8 mouse cellular contexts compared by ENCODE assay signal in the genomic region with DNA sequence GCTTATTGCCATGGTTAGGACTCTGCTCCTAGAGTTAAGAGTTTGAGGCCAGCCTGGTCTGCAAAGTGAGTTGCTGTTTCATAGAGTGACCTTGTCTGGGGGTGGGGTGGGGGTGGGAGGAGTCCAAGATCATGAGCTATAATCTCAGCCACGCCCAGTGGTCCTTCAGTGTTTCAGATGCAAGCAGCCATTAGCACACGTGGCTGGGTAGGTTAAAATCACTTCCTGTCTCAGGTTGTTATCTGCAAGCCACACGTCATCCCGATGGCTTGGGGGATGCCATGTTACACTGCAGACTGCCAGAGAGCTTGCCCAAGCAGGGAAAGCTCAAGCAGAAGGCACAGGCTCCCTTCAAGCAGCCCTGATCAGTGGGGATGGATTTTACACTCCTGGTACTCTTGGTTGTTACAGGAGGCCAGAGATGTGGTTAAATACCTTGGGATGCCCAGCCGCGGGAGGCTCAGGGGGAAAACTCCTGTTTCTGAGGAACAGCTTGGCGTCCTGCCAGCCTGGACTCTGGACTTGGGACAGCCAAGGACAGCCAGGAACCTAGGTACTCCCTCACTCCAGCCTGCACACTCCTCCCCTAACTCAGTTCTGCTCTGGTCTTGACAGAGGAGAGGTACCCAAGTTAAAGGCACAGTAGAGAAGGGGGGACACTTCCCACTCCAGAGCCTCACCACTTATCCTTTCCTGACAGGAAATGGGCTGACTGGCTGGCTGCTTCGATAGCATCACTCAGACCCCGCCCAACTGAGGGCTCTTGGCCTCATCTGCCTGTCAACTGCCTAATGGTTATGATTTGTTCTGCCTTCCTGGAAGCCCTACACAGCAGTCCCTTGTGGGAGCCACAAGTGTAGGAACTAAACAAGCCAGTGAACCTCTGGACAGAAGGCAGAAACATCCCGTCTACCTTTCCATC. TPM values are rescaled to one million over a fixed set of nuclear protein-coding genes. Genes with fewer than 3 reads are reported as not detected.
DNase-seq lines count a peak whose midpoint lies in the region; ATAC-seq and TF ChIP-seq lines count a peak whose summit lies in the region.

No protein-coding gene starts in this region.

- ATAC-seq in CD4-positive, CD25-positive, alpha-beta regulatory T cell, adult 4 months: peak; percentile 69
- peak; percentile 40 to 58 for ATAC-seq in hematopoietic stem cell, adult 5-6 weeks (replicated peaks in 1 of 2; ENCODE audit: insufficient read depth in 1 of 2, low FRiP score in 2 of 2, low TSS enrichment in 1 of 2, low read depth in 1 of 2, poor library complexity in 2 of 2, severe bottlenecking in 2 of 2)
- 0 out of 2 replicates have a peak, but pooled peaks have one; percentile 15 for ATAC-seq in liver, postnatal 0 days
- ATAC-seq in hindbrain, embryonic 14.5 days (ENCODE audit: low FRiP score): no peak

- no peak overlapping the region for H3K4me3 ChIP-seq in liver, postnatal 0 days (ENCODE audit: low read depth, low read length)
- no peak overlapping the region for H3K4me3 ChIP-seq in left cerebral cortex, adult 2 months
- no peak overlapping the region for H3K4me3 ChIP-seq in hindbrain, embryonic 14.5 days (replicated peaks; ENCODE audit: low read length)

- no peak overlapping the region for H3K4me2 ChIP-seq in liver, postnatal 0 days (ENCODE audit: low read depth, low read length)
- no peak overlapping the region for H3K4me2 ChIP-seq in hindbrain, embryonic 14.5 days (replicated peaks)

- no peak for TF ChIP-seq CTCF in liver, postnatal 0 days (IDR thresholded peaks at IDR 0.05; ENCODE audit: low read depth)
- TF ChIP-seq CTCF in left cerebral cortex, adult 2 months (IDR thresholded peaks at IDR 0.05): no peak

- H3K9me3 ChIP-seq in liver, postnatal 0 days (ENCODE audit: low read length): no peaks in the 10 kb centered on the region
- no peaks in the 10 kb centered on the region for H3K9me3 ChIP-seq in hindbrain, embryonic 14.5 days (ENCODE audit: control insufficient read depth, low read length)

- 0 out of 2 replicates have a peak, but pooled peaks cover 3% of the 10 kb centered on the region for H3K27me3 ChIP-seq in liver, postnatal 0 days (ENCODE audit: insufficient read depth, low read length)
- no peaks in the 10 kb centered on the region for H3K27me3 ChIP-seq in hindbrain, embryonic 14.5 days (ENCODE audit: control insufficient read depth, insufficient read depth, low read length)

- WGBS in liver, postnatal 0 days (ENCODE audit: insufficient replicate concordance): 13% methylated on average over 10 of the region's 10 CpGs
- 59% methylated on average over 10 of the region's 10 CpGs for WGBS in hindbrain, embryonic 14.5 days

- peaks cover 46% of the 10 kb centered on the region for H3K4me1 ChIP-seq in liver, postnatal 0 days (ENCODE audit: insufficient read depth)
- peaks cover 11% of the 10 kb centered on the region; the same call in 1 of the 2 replicates for H3K4me1 ChIP-seq in hindbrain, embryonic 14.5 days (replicated peaks; ENCODE audit: control insufficient read depth, insufficient read depth, low read length)

- no peak overlapping the region for H3K9ac ChIP-seq in liver, postnatal 0 days (replicated peaks)
- H3K9ac ChIP-seq in hindbrain, embryonic 14.5 days: no peak overlapping the region

- no peak for TF ChIP-seq EP300 in liver, postnatal 0 days (IDR thresholded peaks at IDR 0.05; ENCODE audit: low read depth)

- intact Hi-C loops in left cerebral cortex, adult 2 months (cut with DNase I): loop anchor here (5.0 kb wide), 1 partner anchor 49 kb away; no protein-coding TSS in a partner anchor

- H3K36me3 ChIP-seq in liver, postnatal 0 days (replicated peaks; ENCODE audit: insufficient read depth, low read length): no peaks in the 10 kb centered on the region
- H3K36me3 ChIP-seq in hindbrain, embryonic 14.5 days (replicated peaks; ENCODE audit: control insufficient read depth, insufficient read depth): no peaks in the 10 kb centered on the region

- DNase-seq in adrenal gland, adult (ENCODE audit: inconsistent age in 2 of 2, low spot score in 1 of 2): peak; percentile 54 to 69
- no peak for DNase-seq in adrenal gland, postnatal 4 days (ENCODE audit: low spot score in 2 of 2)
- DNase-seq in liver, postnatal 0 days: peak; percentile 56
- DNase-seq in left cerebral cortex, adult 2 months (ENCODE audit: extremely low spot score in 1 of 2, low spot score in 2 of 2): no peak
- no peak for DNase-seq in hindbrain, embryonic 14.5 days (ENCODE audit: low spot score)
- no peak for DNase-seq in cerebellum, adult 18-20 months

- H3K27ac ChIP-seq in liver, postnatal 0 days (ENCODE audit: low read depth): no peak overlapping the region
- H3K27ac ChIP-seq in left cerebral cortex, adult 2 months: no peak overlapping the region
- no peak overlapping the region for H3K27ac ChIP-seq in hindbrain, embryonic 14.5 days

RNA-seq across cellular contexts. Expression of a gene that starts 5.8 kb away (rescaled TPM):
- total RNA-seq in adrenal gland, postnatal 4 days (2021): not detected
- polyA plus RNA-seq in CD4-positive, CD25-positive, alpha-beta regulatory T cell, adult 4 months (2017; shearing (Covaris generic)): under 1 TPM; 0.15 to 0.32 TPM
- 0.35 TPM in 1 of 2 replicates, not detected in the other for total RNA-seq in hematopoietic stem cell, adult 5-6 weeks (2017)
- 0.06 and 0.11 TPM in 2 replicates for polyA plus RNA-seq in liver, postnatal 0 days (2015; fragmentation: Nextera tagmentation; extraction: Ambion mirVana)
- total RNA-seq in left cerebral cortex, adult 2 months (2021): not detected
- not detected in 2 replicates for polyA plus RNA-seq in hindbrain, embryonic 14.5 days (2014; fragmentation: Nextera tagmentation; extraction: Ambion mirVana)

RNA-seq across cellular contexts. Expression of a gene that starts 29.3 kb away (rescaled TPM):
- total RNA-seq in adrenal gland, postnatal 4 days (2021): not detected
- polyA plus RNA-seq in CD4-positive, CD25-positive, alpha-beta regulatory T cell, adult 4 months (2017; shearing (Covaris generic)): under 1 TPM; 0.61 to 0.63 TPM
- 0.25 and 0.30 TPM in 2 replicates for total RNA-seq in hematopoietic stem cell, adult 5-6 weeks (2017)
- 0.02 TPM in 1 of 2 replicates, not detected in the other for polyA plus RNA-seq in liver, postnatal 0 days (2015; fragmentation: Nextera tagmentation; extraction: Ambion mirVana)
- under 1 TPM in 1 of 2 experiments, not detected in 1; 0.09 TPM for total RNA-seq in left cerebral cortex, adult 2 months (2021)
- polyA plus RNA-seq in hindbrain, embryonic 14.5 days (2014; fragmentation: Nextera tagmentation; extraction: Ambion mirVana): not detected in 2 replicates

RNA-seq across cellular contexts. Expression of a gene that starts 42.2 kb away (rescaled TPM):
- total RNA-seq in adrenal gland, postnatal 4 days (2021): 1 to 10 TPM; 1.4 to 2.7 TPM
- polyA plus RNA-seq in CD4-positive, CD25-positive, alpha-beta regulatory T cell, adult 4 months (2017; shearing (Covaris generic)): under 1 TPM; 0.30 to 0.85 TPM
- total RNA-seq in hematopoietic stem cell, adult 5-6 weeks (2017): 34.5 and 41.8 TPM in 2 replicates
- polyA plus RNA-seq in liver, postnatal 0 days (2015; fragmentation: Nextera tagmentation; extraction: Ambion mirVana): 3.6 and 4.5 TPM in 2 replicates
- total RNA-seq in left cerebral cortex, adult 2 months (2021): under 1 TPM in 1 of 2 experiments, not detected in 1; 0.14 TPM
- 0.08 and 0.22 TPM in 2 replicates for polyA plus RNA-seq in hindbrain, embryonic 14.5 days (2014; fragmentation: Nextera tagmentation; extraction: Ambion mirVana)

Comparison
In these comparisons a context has a peak if more than half of its experiments do, and no peak if none do; other contexts are left out.
1. DNase-seq: peak in adrenal gland, adult (2 of 2) and liver, postnatal 0 days (single experiment); none in adrenal gland, postnatal 4 days (0 of 2), left cerebral cortex, adult 2 months (0 of 2), hindbrain, embryonic 14.5 days (single experiment) and cerebellum, adult 18-20 months (0 of 2).